Mouse (Mus musculus): Measurements from ENCODE around the gene Zfp609. TPM values are rescaled to one million over a fixed set of nuclear protein-coding genes. Genes with fewer than 3 reads are reported as not detected.

Zfp609 gene
- total and polyA plus RNA-seq, 2 experiments from 2014 or later, result 5.6 to 10.2 TPM

DNA sequence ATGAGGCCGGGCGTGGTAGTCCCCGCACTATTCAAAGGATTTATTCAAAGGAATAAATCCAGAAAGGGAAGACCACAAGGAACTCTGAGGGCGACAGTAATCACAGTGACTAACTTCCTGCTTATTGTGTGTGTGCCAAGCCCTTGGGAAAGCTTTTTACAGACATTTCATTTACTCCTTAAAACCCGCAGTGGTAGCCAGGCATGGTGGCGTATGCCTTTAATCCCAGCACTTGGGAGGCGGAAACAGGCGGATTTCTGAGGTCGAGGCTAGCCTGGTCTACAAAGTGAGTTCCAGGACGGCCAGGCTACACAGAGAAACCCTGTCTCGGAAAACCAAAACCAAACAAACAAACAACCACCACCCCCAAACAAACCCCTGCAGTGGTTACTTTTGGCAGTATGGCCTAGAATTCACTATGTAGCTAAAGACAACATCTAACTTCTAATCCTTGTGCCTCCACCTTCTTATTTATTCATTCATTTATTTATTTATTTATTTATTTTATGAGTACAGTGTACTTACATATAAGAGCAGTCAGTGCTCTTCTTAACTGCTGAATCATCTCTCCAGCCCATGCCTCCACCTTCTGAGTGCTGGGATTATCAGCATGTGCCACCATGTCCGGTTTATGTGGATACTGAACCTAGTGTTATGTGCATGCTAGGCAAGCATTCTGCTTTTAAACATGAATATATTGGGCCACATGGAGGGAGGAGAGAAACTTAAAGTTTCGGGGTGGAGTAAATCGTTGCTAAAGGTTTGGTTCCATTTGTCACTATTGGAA, 86.1 kb downstream of the Zfp609 start:
- Histone ChIP-seq H3K9ac (replicated peaks; ENCODE audit: low read length) (no peak overlapping the region), H3K9me3 (ENCODE audit: low read length) (no peaks in the 10 kb centered on the region), H3K4me1 (ENCODE audit: insufficient read depth, low read length) (peaks cover 16% of the 10 kb centered on the region), H3K27me3 (ENCODE audit: insufficient read depth, low read length) (no peaks in the 10 kb centered on the region), H3K4me3 (ENCODE audit: low read length) (no peak overlapping the region), H3K27ac (no peak overlapping the region), H3K4me2 (ENCODE audit: low read depth, low read length) (no peak overlapping the region), H3K36me3 (ENCODE audit: insufficient read depth, low read length) (no peaks in the 10 kb centered on the region)
- no peak for TF ChIP-seq CTCF (IDR thresholded peaks at IDR 0.05; ENCODE audit: low read depth)
- ATAC-seq, result no peak
- 81% methylated on average over 14 of the region's 14 CpGs for WGBS
- no peak for DNase-seq (ENCODE audit: low spot score)

- Histone ChIP-seq H3K27ac (no peak overlapping the region), H3K9me3 (ENCODE audit: low read length) (no peaks in the 10 kb centered on the region), H3K9ac (replicated peaks; ENCODE audit: low read length) (no peak overlapping the region), H3K4me2 (ENCODE audit: low read depth, low read length) (no peak overlapping the region), H3K36me3 (ENCODE audit: insufficient read depth, low read length) (no peaks in the 10 kb centered on the region), H3K4me1 (ENCODE audit: insufficient read depth, low read length) (no peaks in the 10 kb centered on the region), H3K27me3 (ENCODE audit: insufficient read depth, low read length) (no peaks in the 10 kb centered on the region), H3K4me3 (ENCODE audit: low read length) (no peak overlapping the region)
- DNase-seq (ENCODE audit: low spot score) (no peak), ATAC-seq (no peak)
- no peak for TF ChIP-seq CTCF (IDR thresholded peaks at IDR 0.05; ENCODE audit: low read depth)
- 88% methylated on average over 3 of the region's 3 CpGs for WGBS
Observed at GRCm38 (mm10) chr9:65734931-65735330, 92.4 kb downstream of the Zfp609 start.

GRCm38 (mm10) chr9:65728588-65728987, 98.8 kb downstream of the Zfp609 start:
- H3K27me3 ChIP-seq (ENCODE audit: insufficient read depth, low read length), result no peaks in the 10 kb centered on the region
- no peak for TF ChIP-seq CTCF (IDR thresholded peaks at IDR 0.05; ENCODE audit: low read depth)
- no peak overlapping the region for H3K9ac ChIP-seq (replicated peaks; ENCODE audit: low read length)
- H3K27ac ChIP-seq, result no peak overlapping the region
- no peak overlapping the region for H3K4me2 ChIP-seq (ENCODE audit: low read depth, low read length)
- no peak for ATAC-seq
- peaks cover 12% of the 10 kb centered on the region for H3K4me1 ChIP-seq (ENCODE audit: insufficient read depth, low read length)
- no peaks in the 10 kb centered on the region for H3K9me3 ChIP-seq (ENCODE audit: low read length)
- H3K36me3 ChIP-seq (ENCODE audit: insufficient read depth, low read length), result no peaks in the 10 kb centered on the region
- 96% methylated on average over 6 of the region's 6 CpGs for WGBS
- DNase-seq (ENCODE audit: low spot score), result no peak
- no peak overlapping the region for H3K4me3 ChIP-seq (ENCODE audit: low read length)

GRCm38 (mm10) chr9:65727491-65727890, 99.9 kb downstream of the Zfp609 start:
- ATAC-seq (no peak), DNase-seq (ENCODE audit: low spot score) (no peak)
- no peak for TF ChIP-seq CTCF (IDR thresholded peaks at IDR 0.05; ENCODE audit: low read depth)
- H3K4me2 ChIP-seq (ENCODE audit: low read depth, low read length), result no peak overlapping the region
- no peaks in the 10 kb centered on the region for H3K9me3 ChIP-seq (ENCODE audit: low read length)
- H3K27ac ChIP-seq, result no peak overlapping the region
- H3K4me3 ChIP-seq (ENCODE audit: low read length), result no peak overlapping the region
- H3K27me3 ChIP-seq (ENCODE audit: insufficient read depth, low read length), result no peaks in the 10 kb centered on the region
- H3K9ac ChIP-seq (replicated peaks; ENCODE audit: low read length), result no peak overlapping the region
- no peaks in the 10 kb centered on the region for H3K36me3 ChIP-seq (ENCODE audit: insufficient read depth, low read length)
- peaks cover 12% of the 10 kb centered on the region for H3K4me1 ChIP-seq (ENCODE audit: insufficient read depth, low read length)
- WGBS, result 82% methylated on average over 4 of the region's 4 CpGs

DNA sequence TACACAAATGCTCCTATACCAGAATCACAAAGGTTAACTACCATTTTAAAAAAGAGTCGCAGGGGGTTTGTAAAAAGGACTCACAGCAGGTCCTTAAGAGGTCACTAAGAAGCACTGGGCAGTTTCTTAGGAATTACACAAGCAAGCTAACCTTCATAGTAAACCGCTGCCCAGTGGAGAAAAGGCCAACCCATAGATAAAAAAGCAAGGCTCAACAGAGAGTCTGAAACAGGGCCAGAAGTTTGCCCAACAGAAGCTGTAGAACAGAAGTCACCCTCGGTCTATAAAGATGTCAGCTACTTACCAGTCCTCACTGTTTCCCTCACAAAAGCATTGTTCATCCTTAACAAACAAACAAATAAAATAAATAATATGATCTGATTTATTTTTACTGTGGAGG, 100.9 kb downstream of the Zfp609 start:
- Histone ChIP-seq H3K4me1 (ENCODE audit: insufficient read depth, low read length) (peaks cover 18% of the 10 kb centered on the region), H3K4me3 (ENCODE audit: low read length) (no peak overlapping the region), H3K27me3 (ENCODE audit: insufficient read depth, low read length) (no peaks in the 10 kb centered on the region), H3K27ac (no peak overlapping the region), H3K36me3 (ENCODE audit: insufficient read depth, low read length) (no peaks in the 10 kb centered on the region), H3K4me2 (ENCODE audit: low read depth, low read length) (no peak overlapping the region), H3K9me3 (ENCODE audit: low read length) (no peaks in the 10 kb centered on the region), H3K9ac (replicated peaks; ENCODE audit: low read length) (no peak overlapping the region)
- DNase-seq (ENCODE audit: low spot score) (no peak), ATAC-seq (no peak)
- 75% methylated on average over 3 of the region's 3 CpGs for WGBS
- TF ChIP-seq CTCF (IDR thresholded peaks at IDR 0.05; ENCODE audit: low read depth), result no peak

- H3K9ac ChIP-seq (replicated peaks; ENCODE audit: low read length), result 0 out of 2 replicates have a peak overlapping the region, but pooled peaks have one; percentile 24
- no peaks in the 10 kb centered on the region for H3K27me3 ChIP-seq (ENCODE audit: insufficient read depth, low read length)
- H3K4me1 ChIP-seq (ENCODE audit: insufficient read depth, low read length), result peaks cover 21% of the 10 kb centered on the region
- H3K4me2 ChIP-seq (ENCODE audit: low read depth, low read length), result no peak overlapping the region
- no peak for DNase-seq (ENCODE audit: low spot score)
- peak overlapping the region; percentile 78 for H3K27ac ChIP-seq
- H3K9me3 ChIP-seq (ENCODE audit: low read length), result no peaks in the 10 kb centered on the region
- TF ChIP-seq CTCF (IDR thresholded peaks at IDR 0.05; ENCODE audit: low read depth), result no peak
- no peaks in the 10 kb centered on the region for H3K36me3 ChIP-seq (ENCODE audit: insufficient read depth, low read length)
- H3K4me3 ChIP-seq (ENCODE audit: low read length), result no peak overlapping the region
- 26% methylated on average over 4 of the region's 4 CpGs for WGBS
- peak; percentile 18; the same call in 1 of the 2 replicates for ATAC-seq
Observed at GRCm38 (mm10) chr9:65725291-65725622, 102.1 kb downstream of the Zfp609 start.

All from hindbrain, postnatal 0 days (tissue).